Mouse (Mus musculus): ENCODE measurements at regions not wholly inside any gene's neighbourhood (a gene's known extent, or its start where the extent isn't known, plus 50 kb on each side); places are given as distances from the start of the nearest gene placed in this dataset.

GRCm38 (mm10) chr14:39785090-39785489 lies 312.2 kb upstream of the Nrg3 start:
- H3K4me1 ChIP-seq (ENCODE audit: control insufficient read depth, insufficient read depth, low read length) = no peaks in the 10 kb centered on the region
- no peaks in the 10 kb centered on the region for H3K27me3 ChIP-seq (ENCODE audit: control insufficient read depth, insufficient read depth, low read length)
- 77% methylated on average over 1 of the region's 1 CpGs for WGBS
- H3K4me3 ChIP-seq (ENCODE audit: low read depth, low read length) = no peak overlapping the region
- DNase-seq (ENCODE audit: low spot score) (no peak), ATAC-seq (replicated peaks; ENCODE audit: insufficient number of reproducible peaks, low FRiP score, low TSS enrichment, low read depth) (no peak)
- H3K36me3 ChIP-seq (replicated peaks; ENCODE audit: control insufficient read depth, insufficient read depth, low read depth, low read length) = no peaks in the 10 kb centered on the region
- H3K27ac ChIP-seq (replicated peaks; ENCODE audit: low read depth, low read length) = no peak overlapping the region
- no peak overlapping the region for H3K9ac ChIP-seq (replicated peaks; ENCODE audit: low read length)
- no peaks in the 10 kb centered on the region for H3K9me3 ChIP-seq (replicated peaks; ENCODE audit: control insufficient read depth, low read length)
- H3K4me2 ChIP-seq (ENCODE audit: low read depth, low read length) = no peak overlapping the region

GRCm38 (mm10) chr14:39781849-39782248 lies 309.0 kb upstream of the Nrg3 start:
- Histone ChIP-seq H3K4me3 (ENCODE audit: low read depth, low read length) (no peak overlapping the region), H3K27me3 (ENCODE audit: control insufficient read depth, insufficient read depth, low read length) (no peaks in the 10 kb centered on the region), H3K4me2 (ENCODE audit: low read depth, low read length) (no peak overlapping the region), H3K27ac (replicated peaks; ENCODE audit: low read depth, low read length) (no peak overlapping the region), H3K9me3 (replicated peaks; ENCODE audit: control insufficient read depth, low read length) (no peaks in the 10 kb centered on the region), H3K36me3 (replicated peaks; ENCODE audit: control insufficient read depth, insufficient read depth, low read depth, low read length) (no peaks in the 10 kb centered on the region), H3K9ac (replicated peaks; ENCODE audit: low read length) (no peak overlapping the region), H3K4me1 (ENCODE audit: control insufficient read depth, insufficient read depth, low read length) (no peaks in the 10 kb centered on the region)
- ATAC-seq (replicated peaks; ENCODE audit: insufficient number of reproducible peaks, low FRiP score, low TSS enrichment, low read depth) (no peak), DNase-seq (ENCODE audit: low spot score) (peak; percentile 6)

- Histone ChIP-seq H3K36me3 (replicated peaks; ENCODE audit: control insufficient read depth, insufficient read depth, low read depth, low read length) (no peaks in the 10 kb centered on the region), H3K9ac (replicated peaks; ENCODE audit: low read length) (no peak overlapping the region), H3K9me3 (replicated peaks; ENCODE audit: control insufficient read depth, low read length) (no peaks in the 10 kb centered on the region), H3K4me1 (ENCODE audit: control insufficient read depth, insufficient read depth, low read length) (no peaks in the 10 kb centered on the region), H3K27ac (replicated peaks; ENCODE audit: low read depth, low read length) (no peak overlapping the region), H3K27me3 (ENCODE audit: control insufficient read depth, insufficient read depth, low read length) (no peaks in the 10 kb centered on the region), H3K4me2 (ENCODE audit: low read depth, low read length) (no peak overlapping the region), H3K4me3 (ENCODE audit: low read depth, low read length) (no peak overlapping the region)
- DNase-seq (ENCODE audit: low spot score) = no peak
- ATAC-seq (replicated peaks; ENCODE audit: insufficient number of reproducible peaks, low FRiP score, low TSS enrichment, low read depth) = no peak
- WGBS = 68% methylated on average over 2 of the region's 2 CpGs
Measured at GRCm38 (mm10) chr14:39768101-39768500, 295.2 kb upstream of the Nrg3 start.
